ENCODE assay signal across 8 mouse cellular contexts in genomic region chrX:98701635-98702034, GRCm38 (mm10).
A peak's percentile ranks its signal among the peaks of the same experiment; 100 is the strongest.
DNase-seq lines count a peak whose midpoint lies in the region; ATAC-seq lines count a peak whose summit lies in the region.

No protein-coding gene starts in this region.

- ATAC-seq in cerebellum, adult (ENCODE audit: insufficient number of reproducible peaks, low FRiP score, low TSS enrichment): peak; percentile 70
- peak; percentile 57; the same call in 1 of the 2 replicates for ATAC-seq in forebrain, embryonic 14.5 days

- H3K4me2 ChIP-seq in forebrain, embryonic 14.5 days (ENCODE audit: low read length): no peak overlapping the region

- H3K36me3 ChIP-seq in forebrain, embryonic 14.5 days (ENCODE audit: control insufficient read depth, insufficient read depth, low read length): no peaks in the 10 kb centered on the region
- H3K36me3 ChIP-seq in limb, embryonic 10.5 days: no peaks in the 10 kb centered on the region

- WGBS in forebrain, embryonic 14.5 days: 27% methylated on average over 4 of the region's 4 CpGs
- WGBS in limb, embryonic 10.5 days: 29% methylated on average over 4 of the region's 4 CpGs

- H3K4me3 ChIP-seq in forebrain, embryonic 14.5 days (ENCODE audit: low read depth, low read length): no peak overlapping the region
- H3K4me3 ChIP-seq in limb, embryonic 10.5 days: no peak overlapping the region

- no peak overlapping the region for H3K27ac ChIP-seq in forebrain, embryonic 14.5 days (ENCODE audit: low read depth, low read length)
- no peak overlapping the region for H3K27ac ChIP-seq in limb, embryonic 10.5 days

- H3K27me3 ChIP-seq in forebrain, embryonic 14.5 days (replicated peaks; ENCODE audit: control insufficient read depth, insufficient read depth, low read length): no peaks in the 10 kb centered on the region
- peaks cover 9% of the 10 kb centered on the region; the same call in 1 of the 2 replicates for H3K27me3 ChIP-seq in limb, embryonic 10.5 days (ENCODE audit: low read depth, poor library complexity, severe bottlenecking)

- H3K9me3 ChIP-seq in forebrain, embryonic 14.5 days (replicated peaks; ENCODE audit: control insufficient read depth, low read length): no peaks in the 10 kb centered on the region
- no peaks in the 10 kb centered on the region for H3K9me3 ChIP-seq in limb, embryonic 10.5 days (replicated peaks)

- H3K4me1 ChIP-seq in forebrain, embryonic 14.5 days (ENCODE audit: control insufficient read depth, insufficient read depth, low read length): no peaks in the 10 kb centered on the region
- no peaks in the 10 kb centered on the region for H3K4me1 ChIP-seq in limb, embryonic 10.5 days

- DNase-seq in urinary bladder, postnatal 10 days (ENCODE audit: low spot score): peak; percentile 8
- DNase-seq in urinary bladder, adult 2 months (ENCODE audit: low spot score): no peak
- peak; percentile 79 for DNase-seq in forebrain, embryonic 14.5 days (ENCODE audit: low spot score)
- peak; percentile 50 for DNase-seq in induced T-regulatory cell, adult 2 months (ENCODE audit: low read depth)
- peak; percentile 50 for DNase-seq in limb, embryonic 10.5 days (ENCODE audit: low spot score)
- DNase-seq in naive thymus-derived CD4-positive, alpha-beta T cell, adult 2 months (ENCODE audit: low read depth): peak; percentile 49
- peak; percentile 48 for DNase-seq in testis, postnatal 10 days (ENCODE audit: low spot score)

- no peak overlapping the region for H3K9ac ChIP-seq in forebrain, embryonic 14.5 days (ENCODE audit: low read length)
